Mouse (Mus musculus) heart, embryonic 16.5 days (tissue): Measurements from ENCODE around the gene Fzd2. TPM values are rescaled to one million over a fixed set of nuclear protein-coding genes. Genes with fewer than 3 reads are reported as not detected.

Experiments
- ATAC-seq: fragments of 200-750 bp; cut with Nextera tagmentation; replicated peaks from 2 replicates; pipeline ENCODE4 v1.8.0; 2017; ENCODE audit warnings: moderate number of reproducible peaks; ENCODE audit not compliant: insufficient read depth, low FRiP score; ENCODE audit errors: extremely low read depth
- H3K27ac ChIP-seq: fragments of 300-500 bp; sonication (generic); 2 replicates; pipeline ENCODE4 v1.5.1; 2014; ENCODE audit warnings: mild to moderate bottlenecking, low read length, control low read depth, moderate library complexity
- H3K27me3 ChIP-seq: fragments of 300-500 bp; sonication (generic); 2 replicates; pipeline ENCODE4 v1.6.1; 2014; ENCODE audit warnings: low read length, mixed read lengths; ENCODE audit not compliant: control insufficient read depth, insufficient read depth
- H3K36me3 ChIP-seq: fragments of 300-500 bp; sonication (generic); 2 replicates; pipeline ENCODE4 v1.6.1; 2014; ENCODE audit not compliant: control insufficient read depth, insufficient read depth
- H3K4me1 ChIP-seq: fragments of 300-500 bp; sonication (generic); 2 replicates; pipeline ENCODE4 v1.6.1; 2014; ENCODE audit warnings: low read length, mixed read lengths; ENCODE audit not compliant: control insufficient read depth, insufficient read depth
- H3K4me2 ChIP-seq: fragments of 300-500 bp; sonication (generic); 2 replicates; pipeline ENCODE4 v1.6.1; 2014; ENCODE audit warnings: low read depth, mild to moderate bottlenecking, control low read depth, low read length
- H3K4me3 ChIP-seq: fragments of 300-500 bp; sonication (generic); 2 replicates; pipeline ENCODE4 v1.5.1; 2014; ENCODE audit warnings: mild to moderate bottlenecking, control low read depth, low read length
- H3K9ac ChIP-seq: fragments of 300-500 bp; sonication (generic); 2 replicates; pipeline ENCODE4 v1.6.1; 2014; ENCODE audit warnings: low read length, control low read depth
- H3K9me3 ChIP-seq: fragments of 300-500 bp; sonication (generic); replicated peaks from 2 replicates; pipeline ENCODE4 v1.6.1; 2016; ENCODE audit warnings: low read length; ENCODE audit not compliant: control insufficient read depth
- WGBS: fragments of 180-500 bp; shearing (Covaris S2); extraction: QIAGEN DNeasy Blood & Tissue Kit; methylation state at CpG from one replicate; pipeline ENCODE4 v1.1.7; 2014; 5-methylcytosine and 5-hydroxymethylcytosine counted together
- polyA plus RNA-seq: library from polyadenylated mRNA; unstranded; fragments of >200 nt; fragmentation: Nextera tagmentation; extraction: Ambion mirVana; gene quantifications from 2 replicates; pipeline ENCODE4 v1.2.1, GENCODE M21; 2015

Gene Fzd2
- polyA plus RNA-seq, 1 experiment from 2014 or later: 12.4 TPM

DNA sequence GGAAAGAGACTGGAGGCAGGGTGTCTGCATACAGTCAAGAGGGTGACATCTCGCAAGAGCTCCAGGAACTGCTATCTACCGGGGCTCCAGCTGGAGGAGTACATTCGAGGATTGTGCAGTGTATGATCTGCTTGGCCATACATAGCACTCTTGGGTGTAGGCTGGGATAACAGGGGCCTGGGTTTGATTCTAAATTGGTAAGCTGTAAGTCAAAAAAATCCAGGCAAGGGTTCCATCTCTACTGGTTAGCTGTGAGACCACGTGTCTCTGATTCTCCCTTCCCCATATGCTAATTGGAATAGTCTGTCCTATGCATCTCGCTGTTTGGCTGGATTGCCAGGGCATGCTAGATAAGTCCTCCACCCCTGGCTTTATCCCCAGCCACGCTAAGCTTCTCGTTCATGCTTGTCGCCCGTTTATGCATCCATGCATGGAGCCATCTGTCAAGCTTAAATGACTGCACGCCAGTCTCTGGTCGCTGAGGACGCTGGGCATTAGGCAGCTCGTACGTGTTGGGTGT lies 20.8 kb downstream of the Fzd2 start:
- Histone ChIP-seq H3K9ac (peak overlapping the region; percentile 30; the same call in 1 of the 2 replicates), H3K27me3 (no peaks in the 10 kb centered on the region), H3K36me3 (no peaks in the 10 kb centered on the region), H3K4me2 (peak overlapping the region; percentile 50; the same call in 1 of the 2 replicates), H3K9me3 (no peaks in the 10 kb centered on the region), H3K4me1 (peaks cover 19% of the 10 kb centered on the region), H3K27ac (peak overlapping the region; percentile 84), H3K4me3 (no peak overlapping the region)
- WGBS: 34% methylated on average over 14 of the region's 14 CpGs
- ATAC-seq: peak; percentile 59

DNA sequence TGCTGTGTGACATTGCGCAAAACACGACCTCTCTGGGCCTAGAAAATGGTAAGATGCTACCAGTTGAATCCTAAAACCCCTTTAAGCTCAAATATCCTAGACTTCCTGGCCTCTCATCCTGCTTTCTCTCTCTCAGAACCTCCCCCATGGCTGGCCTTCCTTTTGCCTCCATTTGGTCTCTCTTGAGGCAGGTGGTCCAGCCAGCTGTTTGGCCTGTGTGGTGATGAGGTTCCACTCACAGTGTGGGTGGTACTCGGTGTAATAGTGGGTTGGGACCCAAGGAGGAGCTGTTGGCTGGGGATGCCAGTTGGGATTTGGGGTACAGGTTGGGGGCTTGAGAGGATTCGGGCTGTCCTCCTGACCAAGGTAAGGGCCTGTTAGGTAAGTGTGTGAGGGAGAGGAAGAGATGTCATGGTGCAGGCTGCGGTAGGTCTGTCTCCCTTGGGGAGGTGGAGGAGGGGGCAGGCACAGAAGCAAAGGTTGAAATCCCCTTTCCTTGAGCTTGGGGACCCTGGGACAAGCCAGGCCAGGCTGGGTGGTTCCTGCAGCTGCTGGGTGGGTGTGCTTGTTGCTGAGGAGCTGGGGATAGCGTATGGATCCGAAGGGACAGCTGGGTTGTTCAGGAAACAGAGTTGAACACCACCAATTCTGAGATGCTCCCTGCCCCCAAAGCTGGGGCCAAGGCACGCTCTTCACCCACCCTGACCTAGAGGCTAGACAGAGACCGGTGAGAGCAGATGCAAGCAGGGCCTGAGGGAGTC lies 23.2 kb downstream of the Fzd2 start:
- Histone ChIP-seq H3K4me1 (peaks cover 19% of the 10 kb centered on the region), H3K4me2 (no peak overlapping the region), H3K9me3 (no peaks in the 10 kb centered on the region), H3K36me3 (no peaks in the 10 kb centered on the region), H3K9ac (no peak overlapping the region), H3K4me3 (no peak overlapping the region), H3K27me3 (no peaks in the 10 kb centered on the region), H3K27ac (no peak overlapping the region)
- no peak for ATAC-seq
- WGBS: 85% methylated on average over 9 of the region's 9 CpGs

DNA sequence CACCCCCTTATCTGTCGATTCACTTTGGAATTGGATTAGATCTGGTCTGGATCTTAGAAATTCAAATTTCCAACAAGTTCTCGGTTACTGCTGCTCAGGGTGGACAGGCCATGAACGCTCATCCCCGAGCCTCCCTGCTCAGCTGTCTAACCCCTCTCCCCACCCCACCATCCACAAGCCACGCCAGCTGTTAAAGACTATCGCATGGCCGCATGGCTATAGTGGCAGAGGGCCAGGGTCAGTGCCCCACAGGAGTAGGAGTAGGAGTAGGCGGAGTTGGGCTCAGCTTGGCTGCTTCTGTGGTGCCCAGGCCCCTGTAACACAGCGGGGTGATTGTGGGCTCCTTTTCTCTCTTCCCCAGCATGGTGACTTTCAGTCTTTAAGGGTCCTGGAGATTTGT lies 24.3 kb downstream of the Fzd2 start:
- Histone ChIP-seq H3K36me3 (no peaks in the 10 kb centered on the region), H3K4me3 (no peak overlapping the region), H3K4me2 (no peak overlapping the region), H3K9ac (no peak overlapping the region), H3K4me1 (peaks cover 23% of the 10 kb centered on the region), H3K27ac (no peak overlapping the region), H3K27me3 (no peaks in the 10 kb centered on the region), H3K9me3 (no peaks in the 10 kb centered on the region)
- WGBS: 68% methylated on average over 9 of the region's 9 CpGs
- no peak for ATAC-seq

DNA sequence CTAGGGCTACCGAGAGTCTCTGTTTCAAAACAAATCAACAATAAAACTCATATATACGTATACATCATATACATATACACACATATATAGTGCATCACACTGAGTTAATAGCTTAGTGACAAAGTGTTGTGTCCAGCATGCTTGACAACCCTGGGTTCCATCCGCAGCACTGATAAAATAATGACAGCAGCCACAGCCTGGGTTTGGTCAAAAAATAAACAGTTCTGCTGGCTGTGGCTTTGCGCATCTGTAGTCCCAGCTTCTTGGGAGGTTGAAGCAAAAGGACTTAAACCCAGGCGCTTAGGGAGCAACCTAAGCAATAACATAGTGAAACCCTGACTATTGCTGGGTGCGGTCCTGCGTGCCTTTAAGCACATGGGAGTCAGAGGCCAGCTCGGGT lies 25.2 kb downstream of the Fzd2 start:
- no peak overlapping the region for H3K4me3 ChIP-seq
- H3K27ac ChIP-seq: no peak overlapping the region
- WGBS: 59% methylated on average over 8 of the region's 8 CpGs
- no peaks in the 10 kb centered on the region for H3K36me3 ChIP-seq
- H3K27me3 ChIP-seq: no peaks in the 10 kb centered on the region
- no peak overlapping the region for H3K9ac ChIP-seq
- H3K4me2 ChIP-seq: no peak overlapping the region
- H3K9me3 ChIP-seq: no peaks in the 10 kb centered on the region
- peaks cover 15% of the 10 kb centered on the region for H3K4me1 ChIP-seq
- ATAC-seq: no peak

DNA sequence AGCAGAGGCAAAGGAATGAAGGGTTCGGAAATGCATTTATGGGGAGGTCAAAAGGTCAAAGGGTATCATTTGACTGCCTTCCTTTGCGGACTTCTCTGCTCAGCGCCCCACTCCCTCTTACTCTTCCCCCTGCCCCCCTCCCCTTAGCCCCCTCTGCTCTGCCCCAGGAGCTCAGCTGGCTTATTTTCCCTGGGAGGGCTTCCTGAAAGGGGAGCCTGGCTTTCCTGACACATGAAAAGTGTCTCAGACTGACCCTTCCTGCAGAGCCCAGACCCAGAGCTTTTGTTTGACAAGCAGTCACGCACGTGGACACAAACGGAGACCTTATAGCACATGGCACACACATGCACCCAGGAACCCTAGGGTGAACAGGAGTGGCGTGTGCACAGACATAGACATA lies 26.5 kb downstream of the Fzd2 start:
- no peak overlapping the region for H3K9ac ChIP-seq
- H3K36me3 ChIP-seq: no peaks in the 10 kb centered on the region
- WGBS: 42% methylated on average over 7 of the region's 7 CpGs
- H3K27ac ChIP-seq: no peak overlapping the region
- H3K9me3 ChIP-seq: no peaks in the 10 kb centered on the region
- no peak overlapping the region for H3K4me3 ChIP-seq
- peaks cover 5% of the 10 kb centered on the region for H3K4me1 ChIP-seq
- no peaks in the 10 kb centered on the region for H3K27me3 ChIP-seq
- ATAC-seq: no peak
- H3K4me2 ChIP-seq: no peak overlapping the region

DNA sequence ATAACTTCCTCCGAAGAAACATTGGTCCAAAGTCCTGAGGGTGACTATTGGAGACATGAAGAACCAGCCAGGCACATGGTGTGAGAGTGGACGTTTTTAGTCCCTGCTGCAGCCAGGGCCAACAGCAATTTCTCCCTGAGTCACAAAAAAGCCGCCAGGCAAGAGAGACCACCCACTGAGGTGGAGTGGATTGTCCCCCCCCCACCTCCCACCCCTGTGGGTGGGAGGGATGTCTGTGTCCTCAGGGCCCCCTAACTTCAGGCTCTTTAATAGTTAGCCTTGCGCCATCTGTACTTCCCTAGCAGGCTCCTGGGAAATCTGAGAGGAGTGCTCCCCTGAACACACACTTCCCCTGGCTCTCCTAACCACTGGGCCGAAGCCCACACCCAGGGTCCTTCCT lies 27.0 kb downstream of the Fzd2 start:
- no peak overlapping the region for H3K4me2 ChIP-seq
- H3K27me3 ChIP-seq: no peaks in the 10 kb centered on the region
- H3K9me3 ChIP-seq: no peaks in the 10 kb centered on the region
- no peak overlapping the region for H3K9ac ChIP-seq
- H3K36me3 ChIP-seq: no peaks in the 10 kb centered on the region
- peaks cover 5% of the 10 kb centered on the region for H3K4me1 ChIP-seq
- 59% methylated on average over 5 of the region's 5 CpGs for WGBS
- no peak for ATAC-seq
- H3K27ac ChIP-seq: no peak overlapping the region
- H3K4me3 ChIP-seq: no peak overlapping the region

DNA sequence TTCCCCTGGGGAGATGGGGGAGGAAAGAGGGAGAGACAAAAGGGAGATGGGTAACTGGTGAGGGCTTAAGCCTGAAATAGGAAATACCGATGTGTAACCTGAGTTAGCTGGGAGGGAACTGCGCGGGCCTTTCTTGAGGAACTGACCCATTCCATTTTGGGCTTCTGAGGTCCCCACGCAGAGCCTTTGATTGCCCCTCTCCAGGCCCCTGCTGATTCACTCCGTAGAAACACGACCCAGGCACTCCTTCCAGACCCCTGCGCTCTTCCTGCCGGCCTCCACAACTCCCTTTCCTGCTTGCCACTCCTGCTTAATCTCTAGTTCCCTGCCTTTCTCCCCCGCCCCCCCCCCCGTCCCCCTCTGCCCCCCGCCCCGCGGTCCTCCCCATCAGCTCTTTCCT lies 28.5 kb downstream of the Fzd2 start:
- ATAC-seq: no peak
- Histone ChIP-seq H3K4me1 (peaks cover 9% of the 10 kb centered on the region), H3K9me3 (no peaks in the 10 kb centered on the region), H3K4me3 (no peak overlapping the region), H3K27ac (no peak overlapping the region), H3K9ac (no peak overlapping the region), H3K4me2 (peak overlapping the region; percentile 48), H3K27me3 (no peaks in the 10 kb centered on the region), H3K36me3 (no peaks in the 10 kb centered on the region)
- 15% methylated on average over 13 of the region's 13 CpGs for WGBS

DNA sequence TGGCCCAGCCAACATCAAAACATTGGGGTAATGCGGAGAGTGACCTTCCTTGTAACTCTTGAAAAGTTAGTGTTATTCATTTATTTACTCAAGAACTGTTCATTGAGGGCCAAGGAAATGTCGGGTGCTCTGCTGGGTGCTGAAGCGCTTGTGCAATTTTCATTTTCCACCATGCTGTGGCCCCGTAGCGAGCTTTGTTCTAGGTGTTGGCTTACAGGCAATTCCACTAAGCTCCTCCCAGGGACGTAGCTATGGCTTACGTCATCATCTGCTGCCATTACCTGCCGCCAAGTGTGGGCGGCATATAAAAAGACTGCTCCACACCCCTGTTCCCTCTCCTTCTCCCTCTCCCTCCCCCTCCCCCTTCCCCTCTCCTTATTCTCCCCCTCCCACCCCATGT lies 29.2 kb downstream of the Fzd2 start:
- H3K27ac ChIP-seq: no peak overlapping the region
- WGBS: 24% methylated on average over 9 of the region's 9 CpGs
- no peaks in the 10 kb centered on the region for H3K36me3 ChIP-seq
- no peaks in the 10 kb centered on the region for H3K9me3 ChIP-seq
- peaks cover 9% of the 10 kb centered on the region for H3K4me1 ChIP-seq
- no peak overlapping the region for H3K9ac ChIP-seq
- no peak for ATAC-seq
- H3K27me3 ChIP-seq: no peaks in the 10 kb centered on the region
- H3K4me2 ChIP-seq: peak overlapping the region; percentile 48
- H3K4me3 ChIP-seq: peak overlapping the region; percentile 11; the same call in 1 of the 2 replicates

DNA sequence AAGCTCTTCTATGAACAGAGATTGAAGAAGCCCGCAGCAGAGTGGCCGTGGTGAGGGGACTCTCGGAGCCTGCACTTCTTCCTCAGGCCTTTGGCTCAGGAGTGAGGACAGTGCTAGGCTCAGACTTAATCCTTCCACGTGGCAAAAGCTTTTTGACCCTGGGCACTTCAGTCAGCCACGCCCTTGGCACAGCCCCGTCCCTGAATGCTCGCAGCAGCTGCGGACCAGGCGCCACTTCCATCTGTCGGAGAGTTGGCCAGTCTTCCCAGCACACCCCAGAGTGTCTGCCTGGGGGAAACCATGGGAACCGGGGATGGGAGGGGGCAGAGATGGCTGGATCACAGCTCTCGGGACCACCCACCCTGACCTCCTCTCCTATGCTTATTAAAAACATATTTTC lies 32.7 kb downstream of the Fzd2 start:
- Histone ChIP-seq H3K9me3 (no peaks in the 10 kb centered on the region), H3K27ac (no peak overlapping the region), H3K9ac (no peak overlapping the region), H3K4me3 (no peak overlapping the region), H3K36me3 (no peaks in the 10 kb centered on the region), H3K4me2 (no peak overlapping the region), H3K4me1 (peaks cover 19% of the 10 kb centered on the region), H3K27me3 (no peaks in the 10 kb centered on the region)
- 33% methylated on average over 12 of the region's 12 CpGs for WGBS
- ATAC-seq: no peak; the same call in 1 of the 2 replicates
